In the genomic region with DNA sequence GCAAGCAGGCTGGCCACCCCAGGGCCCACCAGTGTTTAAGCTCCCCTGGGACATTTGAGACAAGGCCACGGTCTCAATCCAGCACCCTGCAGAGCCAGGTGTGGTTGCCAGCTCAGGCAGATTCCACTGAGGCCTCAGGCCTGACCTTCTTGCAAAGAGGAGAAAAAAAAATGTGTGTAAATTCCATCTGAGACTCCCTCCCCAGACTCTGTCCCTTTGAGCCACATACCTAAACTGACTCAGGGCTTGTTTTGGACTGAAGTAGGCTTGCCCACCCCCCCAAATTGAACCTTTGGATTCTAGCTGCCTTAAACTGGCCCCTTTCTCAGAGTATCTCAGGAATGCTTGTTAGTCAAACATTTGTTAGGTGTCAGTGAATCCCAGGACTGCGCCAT, we compare ENCODE assay signal across 8 mouse cellular contexts. TPM values are rescaled to one million over a fixed set of nuclear protein-coding genes. Genes with fewer than 3 reads are reported as not detected.
DNase-seq lines count a peak whose midpoint lies in the region; ATAC-seq and TF ChIP-seq lines count a peak whose summit lies in the region.

No protein-coding gene starts in this region.

- H3K9me3 ChIP-seq in forebrain, embryonic 10.5 days, result no peaks in the 10 kb centered on the region
- no peaks in the 10 kb centered on the region for H3K9me3 ChIP-seq in forebrain, embryonic 14.5 days (replicated peaks; ENCODE audit: control insufficient read depth, low read length)
- H3K9me3 ChIP-seq in lung, embryonic 14.5 days (ENCODE audit: low read depth, low read length), result no peaks in the 10 kb centered on the region
- no peaks in the 10 kb centered on the region for H3K9me3 ChIP-seq in limb, embryonic 14.5 days (ENCODE audit: control insufficient read depth, low read length)

- 0 out of 2 replicates have a peak, but pooled peaks have one; percentile 8 for TF ChIP-seq POLR2A in embryonic fibroblast, embryonic 13.5 days (IDR thresholded peaks at IDR 0.05; ENCODE audit: low read depth, low read length)
- no peak for TF ChIP-seq POLR2A in limb, embryonic 14.5 days (IDR thresholded peaks at IDR 0.05; ENCODE audit: borderline replicate concordance, extremely low read depth, insufficient read depth, insufficient read length)

- H3K4me3 ChIP-seq in forebrain, embryonic 10.5 days, result no peak overlapping the region; the same call in 1 of the 2 replicates
- no peak overlapping the region for H3K4me3 ChIP-seq in forebrain, embryonic 14.5 days (ENCODE audit: low read depth, low read length)
- no peak overlapping the region for H3K4me3 ChIP-seq in lung, embryonic 14.5 days (ENCODE audit: low read depth, low read length)
- H3K4me3 ChIP-seq in embryonic fibroblast, embryonic 13.5 days (ENCODE audit: insufficient read depth, low read length), result no peak overlapping the region
- no peak overlapping the region for H3K4me3 ChIP-seq in limb, embryonic 14.5 days (replicated peaks; ENCODE audit: low read length)

- peaks cover 8% of the 10 kb centered on the region for H3K36me3 ChIP-seq in forebrain, embryonic 10.5 days (replicated peaks)
- H3K36me3 ChIP-seq in forebrain, embryonic 14.5 days (ENCODE audit: control insufficient read depth, insufficient read depth, low read length), result peaks cover 6% of the 10 kb centered on the region
- H3K36me3 ChIP-seq in lung, embryonic 14.5 days (ENCODE audit: insufficient read depth), result peaks cover 7% of the 10 kb centered on the region
- peaks cover 9% of the 10 kb centered on the region for H3K36me3 ChIP-seq in limb, embryonic 14.5 days (ENCODE audit: control insufficient read depth, insufficient read depth, low read length)

- no peak for TF ChIP-seq CTCF in lung, embryonic 14.5 days (IDR thresholded peaks at IDR 0.05; ENCODE audit: low read depth)
- no peak for TF ChIP-seq CTCF in embryonic fibroblast, embryonic 13.5 days (IDR thresholded peaks at IDR 0.05; ENCODE audit: borderline replicate concordance, insufficient read depth, low read length)

- H3K4me1 ChIP-seq in forebrain, embryonic 10.5 days, result peaks cover 68% of the 10 kb centered on the region
- H3K4me1 ChIP-seq in forebrain, embryonic 14.5 days (ENCODE audit: control insufficient read depth, insufficient read depth, low read length), result peaks cover 25% of the 10 kb centered on the region
- peaks cover 30% of the 10 kb centered on the region for H3K4me1 ChIP-seq in lung, embryonic 14.5 days (ENCODE audit: insufficient read depth)
- peaks cover 15% of the 10 kb centered on the region for H3K4me1 ChIP-seq in embryonic fibroblast, embryonic 13.5 days (ENCODE audit: control insufficient read depth, insufficient read depth, low read length)
- peaks cover 45% of the 10 kb centered on the region for H3K4me1 ChIP-seq in limb, embryonic 14.5 days (ENCODE audit: control insufficient read depth, insufficient read depth, low read length)

- ATAC-seq in forebrain, embryonic 14.5 days, result no peak
- ATAC-seq in lung, embryonic 14.5 days (ENCODE audit: insufficient read depth), result no peak
- no peak for ATAC-seq in limb, embryonic 14.5 days (ENCODE audit: low FRiP score, low read depth)
- no peak for ATAC-seq in cerebellum, adult (ENCODE audit: insufficient number of reproducible peaks, low FRiP score, low TSS enrichment)

- no peak for DNase-seq in forebrain, embryonic 10.5 days (ENCODE audit: extremely low spot score, low spot score)
- DNase-seq in forebrain, embryonic 14.5 days (ENCODE audit: low spot score), result no peak
- DNase-seq in lung, embryonic 14.5 days, result no peak
- DNase-seq in lung, postnatal 36 days, result no peak
- no peak for DNase-seq in limb, embryonic 14.5 days (ENCODE audit: low spot score)
- DNase-seq in T-cell, adult 2 months (ENCODE audit: low spot score), result no peak

- H3K27me3 ChIP-seq in forebrain, embryonic 10.5 days (ENCODE audit: poor library complexity, severe bottlenecking), result peaks cover 11% of the 10 kb centered on the region; the same call in 1 of the 2 replicates
- H3K27me3 ChIP-seq in forebrain, embryonic 14.5 days (replicated peaks; ENCODE audit: control insufficient read depth, insufficient read depth, low read length), result no peaks in the 10 kb centered on the region
- no peaks in the 10 kb centered on the region for H3K27me3 ChIP-seq in lung, embryonic 14.5 days (ENCODE audit: insufficient read depth, low read length)
- no peaks in the 10 kb centered on the region for H3K27me3 ChIP-seq in limb, embryonic 14.5 days (ENCODE audit: control insufficient read depth, insufficient read depth, low read length)

- no peak overlapping the region for H3K9ac ChIP-seq in forebrain, embryonic 14.5 days (ENCODE audit: low read length)
- peak overlapping the region; percentile 26; the same call in 1 of the 2 replicates for H3K9ac ChIP-seq in lung, embryonic 14.5 days
- H3K9ac ChIP-seq in limb, embryonic 14.5 days (ENCODE audit: low read depth, low read length, severe bottlenecking), result no peak overlapping the region

- WGBS in forebrain, embryonic 10.5 days, result 43% methylated on average over 2 of the region's 2 CpGs
- 54% methylated on average over 2 of the region's 2 CpGs for WGBS in forebrain, embryonic 14.5 days
- 38% methylated on average over 2 of the region's 2 CpGs for WGBS in lung, embryonic 14.5 days
- WGBS in limb, embryonic 14.5 days, result 24% methylated on average over 2 of the region's 2 CpGs

- H3K27ac ChIP-seq in forebrain, embryonic 10.5 days, result peak overlapping the region; percentile 97
- H3K27ac ChIP-seq in forebrain, embryonic 14.5 days (ENCODE audit: low read depth, low read length), result no peak overlapping the region
- H3K27ac ChIP-seq in lung, embryonic 14.5 days (ENCODE audit: low read depth), result peak overlapping the region; percentile 13; the same call in 1 of the 2 replicates
- peak overlapping the region; percentile 31 for H3K27ac ChIP-seq in embryonic fibroblast, embryonic 13.5 days (ENCODE audit: insufficient read depth, low read length)
- peak overlapping the region; percentile 26; the same call in 1 of the 2 replicates for H3K27ac ChIP-seq in limb, embryonic 14.5 days (replicated peaks; ENCODE audit: low read depth, low read length)

- no peak overlapping the region for H3K4me2 ChIP-seq in forebrain, embryonic 14.5 days (ENCODE audit: low read length)
- no peak overlapping the region for H3K4me2 ChIP-seq in lung, embryonic 14.5 days
- H3K4me2 ChIP-seq in limb, embryonic 14.5 days (replicated peaks; ENCODE audit: low read depth, low read length, severe bottlenecking), result 0 out of 2 replicates have a peak overlapping the region, but pooled peaks have one; percentile 13

RNA-seq across cellular contexts. Expression of a gene that starts 1.0 kb away (rescaled TPM):
- polyA plus RNA-seq in forebrain, embryonic 10.5 days (2016; fragmentation: Nextera tagmentation; extraction: Ambion mirVana), result 49.9 and 51.9 TPM in 2 replicates
- 30.4 and 44.0 TPM in 2 replicates for polyA plus RNA-seq in forebrain, embryonic 14.5 days (2014; fragmentation: Nextera tagmentation; extraction: Ambion mirVana)
- polyA plus RNA-seq in lung, embryonic 14.5 days (2014; fragmentation: Nextera tagmentation; extraction: Ambion mirVana), result 40.3 and 49.4 TPM in 2 replicates
- polyA plus RNA-seq in embryonic fibroblast, embryonic 13.5 days (2011; ENCODE audit: insufficient read length, low read depth, missing spikeins), result 135 and 188 TPM in 2 replicates
- 58.9 and 67.7 TPM in 2 replicates for polyA plus RNA-seq in limb, embryonic 14.5 days (2012; rRNA removed)
- polyA plus RNA-seq in limb, embryonic 14.5 days (2014; fragmentation: Nextera tagmentation; extraction: Ambion mirVana), result 52.7 and 66.6 TPM in 2 replicates
